9 mouse cellular contexts compared by ENCODE assay signal in the genomic region with DNA sequence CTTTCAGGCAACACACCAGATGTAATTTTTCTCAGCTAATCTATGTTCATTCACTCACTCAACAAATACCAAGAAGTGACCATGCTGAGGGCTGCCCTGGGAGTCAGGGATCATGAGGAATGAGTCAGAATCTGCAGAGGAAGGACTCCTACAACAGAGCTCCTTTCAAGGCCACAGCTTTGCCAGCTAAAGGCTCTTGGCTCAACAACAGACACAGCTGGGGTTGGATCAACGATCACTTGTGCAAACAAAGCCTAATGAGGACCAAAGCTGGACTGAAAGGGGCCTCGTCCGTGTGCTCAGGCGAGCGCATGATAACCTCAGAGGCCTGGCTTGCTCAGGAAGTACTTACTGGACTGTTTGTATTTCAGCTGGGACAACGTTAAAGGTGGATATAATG. TPM values are rescaled to one million over a fixed set of nuclear protein-coding genes. Genes with fewer than 3 reads are reported as not detected.
DNase-seq lines count a peak whose midpoint lies in the region; ATAC-seq and TF ChIP-seq lines count a peak whose summit lies in the region.
"Had no signal": no experiment of that assay in that cellular context is flagged by ENCODE, and none has a peak within 500 bp of the region (broad histone marks: within the 10 kb centered on the region; RNA-seq: fewer than 3 reads in every experiment).

No protein-coding gene starts in this region.

- WGBS in heart, adult 2 months, result 31% methylated on average over 6 of the region's 6 CpGs
- 8% methylated on average over 6 of the region's 6 CpGs for WGBS in lung, embryonic 16.5 days

- H3K4me1 ChIP-seq in heart, adult 2 months (ENCODE audit: control insufficient read depth, insufficient read depth, low read length), result peaks cover 4% of the 10 kb centered on the region; the same call in 1 of the 2 replicates
- H3K4me1 ChIP-seq in lung, embryonic 16.5 days (replicated peaks; ENCODE audit: control insufficient read depth, insufficient read depth, low read length), result peaks cover 19% of the 10 kb centered on the region

- H3K27ac ChIP-seq in heart, adult 2 months, result no peak overlapping the region
- peak overlapping the region; percentile 71 for H3K27ac ChIP-seq in lung, embryonic 16.5 days (ENCODE audit: low read length)
- H3K27ac ChIP-seq: kidney, postnatal 0 days had no signal

- peaks cover 8% of the 10 kb centered on the region for H3K36me3 ChIP-seq in heart, adult 2 months (ENCODE audit: control insufficient read depth, insufficient read depth, low read length)
- H3K36me3 ChIP-seq in lung, embryonic 16.5 days (ENCODE audit: control insufficient read depth, insufficient read depth, low read length), result peaks cover 18% of the 10 kb centered on the region

- no peaks in the 10 kb centered on the region for H3K79me2 ChIP-seq in heart, adult 2 months (replicated peaks; ENCODE audit: control insufficient read depth, insufficient read depth, low read length)

- DNase-seq in left cerebral cortex, postnatal 4 days, result peak; percentile 8
- DNase-seq in left cerebral cortex, postnatal 36 days (ENCODE audit: low spot score in 2 of 2), result no peak
- peak; percentile 75 to 77 for DNase-seq in adrenal gland, postnatal 36 days
- DNase-seq in heart, adult 2 months, result peak; percentile 39 to 58

- no peak for TF ChIP-seq EP300 in heart, adult 2 months (IDR thresholded peaks at IDR 0.05; ENCODE audit: insufficient read depth, low read depth, low read length)

- H3K27me3 ChIP-seq in heart, adult 2 months (ENCODE audit: control insufficient read depth, insufficient read depth, low read length), result no peaks in the 10 kb centered on the region
- no peaks in the 10 kb centered on the region for H3K27me3 ChIP-seq in lung, embryonic 16.5 days (ENCODE audit: control insufficient read depth, insufficient read depth, low read depth, low read length)

- no peak overlapping the region for H3K4me3 ChIP-seq in heart, adult 2 months
- H3K4me3 ChIP-seq in lung, embryonic 16.5 days (ENCODE audit: low read length), result no peak overlapping the region

- H3K9me3 ChIP-seq in lung, embryonic 16.5 days (ENCODE audit: control insufficient read depth, low read length), result no peaks in the 10 kb centered on the region

- H3K4me2 ChIP-seq in lung, embryonic 16.5 days (ENCODE audit: low read depth, low read length), result no peak overlapping the region

- TF ChIP-seq CTCF in heart, adult 2 months (IDR thresholded peaks at IDR 0.05), result no peak

- ATAC-seq in lung, embryonic 16.5 days (ENCODE audit: low read depth), result peak; percentile 81
- ATAC-seq in megakaryocyte-erythroid progenitor cell, adult 5-6 weeks (replicated peaks; ENCODE audit: low FRiP score, low TSS enrichment, poor library complexity, severe bottlenecking), result no peak
- ATAC-seq in cerebellum, adult (ENCODE audit: insufficient number of reproducible peaks, low FRiP score, low TSS enrichment), result no peak
- no peak for ATAC-seq in inflammation-experienced regulatory T-cells, adult 6 months

- no peak overlapping the region for H3K9ac ChIP-seq in heart, adult 2 months (ENCODE audit: low read depth, low read length)
- H3K9ac ChIP-seq in lung, embryonic 16.5 days (ENCODE audit: low read length), result no peak overlapping the region

- no peak for TF ChIP-seq POLR2A in heart, adult 2 months (IDR thresholded peaks at IDR 0.05; ENCODE audit: insufficient read depth, low read depth, low read length)

- intact Hi-C loops in left cerebral cortex, postnatal 4 days (cut with DNase I), result no loop called here
- intact Hi-C loops in left cerebral cortex, postnatal 36 days (cut with DNase I), result no loop called here
- intact Hi-C loops in heart, adult 2 months (cut with DNase I), result loop anchor here (5.0 kb wide), 1 partner anchor 33 kb away; no protein-coding TSS in a partner anchor

RNA-seq across cellular contexts. Expression of a gene that starts 23.2 kb away (rescaled TPM):
- total RNA-seq in left cerebral cortex, postnatal 4 days (2021), result 10 to 100 TPM; 39.4 to 40.8 TPM
- 10 to 100 TPM; 26.8 to 37.5 TPM for total RNA-seq in left cerebral cortex, postnatal 36 days (2021)
- 1 to 10 TPM; 1.2 to 1.4 TPM for total RNA-seq in adrenal gland, postnatal 36 days (2021)
- total RNA-seq in heart, adult 2 months (2021), result 10 to 100 TPM in 1 of 2 experiments, 1 to 10 TPM in 1; 9.3 to 11.2 TPM
- polyA plus RNA-seq in heart, adult 2 months (2012; rRNA removed), result 2.0 and 3.0 TPM in 2 replicates
- 1.3 and 2.0 TPM in 2 replicates for polyA plus RNA-seq in lung, embryonic 16.5 days (2015; fragmentation: Nextera tagmentation; extraction: Ambion mirVana)
- total RNA-seq in megakaryocyte-erythroid progenitor cell, adult 5-6 weeks (2014; fragmentation: Nextera tagmentation), result 0.27 and 0.57 TPM in 2 replicates
- total RNA-seq in megakaryocyte-erythroid progenitor cell, adult 5-6 weeks (2017), result 1.2 and 2.1 TPM in 2 replicates
- not detected for polyA plus RNA-seq in inflammation-experienced regulatory T-cells, adult 6 months (2017; shearing (Covaris generic))

Comparison
In these comparisons a context has a peak if more than half of its experiments do, and no peak if none do; other contexts are left out.
1. DNase-seq: peak in left cerebral cortex, postnatal 4 days (single experiment), adrenal gland, postnatal 36 days (2 of 2) and heart, adult 2 months (2 of 2); none in left cerebral cortex, postnatal 36 days (0 of 2).